Mouse (Mus musculus) liver, adult 2 months (tissue): ENCODE results near the gene Gm20695.

Source experiments
- CTCF ChIP-seq: fragments of 200-500 bp; IDR thresholded peaks from 2 replicates; pipeline ENCODE4 v1.5.1; 2011; ENCODE audit warnings: low read depth, low read length, control low read depth
- POLR2A ChIP-seq: fragments of 200-500 bp; IDR thresholded peaks from 2 replicates; pipeline ENCODE4 v1.6.1; 2011; ENCODE audit warnings: low read length, control low read depth; ENCODE audit not compliant: insufficient read depth; ENCODE audit errors: extremely low read depth

DNA sequence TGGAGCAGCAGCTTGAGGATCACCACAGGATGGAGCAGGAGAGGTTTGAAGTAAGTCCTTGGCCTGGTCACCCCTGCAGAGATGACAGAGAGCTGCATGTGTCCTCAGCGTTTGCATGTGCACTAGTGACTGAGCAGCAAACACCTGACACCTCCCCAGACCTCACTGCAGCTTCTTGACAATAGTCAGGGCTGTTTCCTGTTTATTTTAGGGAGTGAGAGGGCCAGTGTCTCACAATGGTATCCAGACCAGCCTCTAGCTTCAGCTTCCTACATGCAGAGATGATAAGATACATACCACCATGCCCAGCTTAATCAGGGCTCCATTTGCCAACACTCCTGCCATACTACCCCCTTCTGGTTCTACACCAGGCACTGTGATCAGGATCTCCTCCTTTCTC is 44.1 kb downstream of the Gm20695 start:
- TF ChIP-seq CTCF, result no peak
- TF ChIP-seq POLR2A, result no peak
